Comparison of ENCODE assay signal across 18 mouse cellular contexts in the genomic region with DNA sequence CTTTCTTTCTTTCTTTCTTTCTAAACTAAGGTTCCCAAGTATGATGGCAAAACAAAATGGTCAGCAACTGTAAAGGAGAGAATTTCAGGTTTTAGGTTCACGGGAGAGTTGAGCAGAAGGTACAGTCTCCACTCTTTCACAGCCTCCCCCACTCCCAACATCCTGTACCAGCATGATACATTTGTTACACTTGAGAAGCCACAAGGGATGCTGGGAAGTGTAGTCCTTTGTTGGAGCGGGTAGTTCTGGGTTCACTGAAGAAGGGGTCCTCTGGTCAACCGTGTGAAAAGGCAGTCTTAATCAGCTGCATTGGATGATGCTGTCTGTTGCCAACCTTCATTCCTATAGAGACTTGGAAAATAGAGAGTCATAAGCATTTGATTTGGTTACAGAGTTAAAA. TPM values are rescaled to one million over a fixed set of nuclear protein-coding genes. Genes with fewer than 3 reads are reported as not detected.
DNase-seq lines count a peak whose midpoint lies in the region; ATAC-seq and TF ChIP-seq lines count a peak whose summit lies in the region.
"Had no signal": no experiment of that assay in that cellular context is flagged by ENCODE, and none has a peak within 500 bp of the region (broad histone marks: within the 10 kb centered on the region; RNA-seq: fewer than 3 reads in every experiment).

No protein-coding gene starts in this region.

- H3K36me3 ChIP-seq in heart, postnatal 0 days (replicated peaks; ENCODE audit: control insufficient read depth, insufficient read depth, low read length): no peaks in the 10 kb centered on the region
- no peaks in the 10 kb centered on the region for H3K36me3 ChIP-seq in midbrain, postnatal 0 days (ENCODE audit: insufficient read depth, low read length)
- no peaks in the 10 kb centered on the region for H3K36me3 ChIP-seq in midbrain, embryonic 14.5 days (ENCODE audit: control insufficient read depth, insufficient read depth, low read length)
- no peaks in the 10 kb centered on the region for H3K36me3 ChIP-seq in forebrain, embryonic 16.5 days (ENCODE audit: control insufficient read depth, insufficient read depth)
- H3K36me3 ChIP-seq: G1E; limb, embryonic 10.5 days; liver, embryonic 13.5 days; midbrain, embryonic 15.5 days had no signal

- TF ChIP-seq EP300 in heart, postnatal 0 days (IDR thresholded peaks at IDR 0.05; ENCODE audit: low read depth): no peak

- WGBS in heart, postnatal 0 days: 61% methylated on average over 3 of the region's 3 CpGs
- 61% methylated on average over 3 of the region's 3 CpGs for WGBS in midbrain, postnatal 0 days
- WGBS in midbrain, embryonic 14.5 days: 67% methylated on average over 3 of the region's 3 CpGs
- 66% methylated on average over 3 of the region's 3 CpGs for WGBS in forebrain, embryonic 16.5 days

- H3K27ac ChIP-seq in heart, postnatal 0 days (ENCODE audit: low read depth): no peak overlapping the region
- no peak overlapping the region for H3K27ac ChIP-seq in midbrain, postnatal 0 days (ENCODE audit: low read depth, low read length)
- H3K27ac ChIP-seq in midbrain, embryonic 14.5 days (replicated peaks; ENCODE audit: low read depth, low read length): no peak overlapping the region
- H3K27ac ChIP-seq in forebrain, embryonic 16.5 days (ENCODE audit: low read length): no peak overlapping the region
- H3K27ac ChIP-seq: layer of hippocampus, adult 2 months; limb, embryonic 10.5 days; liver, embryonic 13.5 days; midbrain, embryonic 15.5 days had no signal

- no peak for TF ChIP-seq CTCF in heart, postnatal 0 days (IDR thresholded peaks at IDR 0.05; ENCODE audit: low read depth)
- no peak for TF ChIP-seq CTCF in midbrain, postnatal 0 days (IDR thresholded peaks at IDR 0.05)

- no peak overlapping the region for H3K9ac ChIP-seq in heart, postnatal 0 days (replicated peaks; ENCODE audit: low read depth, low read length)
- no peak overlapping the region for H3K9ac ChIP-seq in midbrain, postnatal 0 days (replicated peaks; ENCODE audit: low read length, poor library complexity, severe bottlenecking)
- no peak overlapping the region for H3K9ac ChIP-seq in midbrain, embryonic 14.5 days (replicated peaks; ENCODE audit: low read length)
- no peak overlapping the region for H3K9ac ChIP-seq in forebrain, embryonic 16.5 days (replicated peaks; ENCODE audit: low read depth, low read length)
- H3K9ac ChIP-seq: liver, embryonic 13.5 days; midbrain, embryonic 15.5 days had no signal

- intact Hi-C loops in heart, postnatal 14 days (cut with DNase I): no loop called here

- peak; percentile 36; the same call in 1 of the 2 replicates for ATAC-seq in heart, postnatal 0 days (ENCODE audit: insufficient read depth, low read depth)
- no peak for ATAC-seq in midbrain, postnatal 0 days (ENCODE audit: low FRiP score)
- ATAC-seq in midbrain, embryonic 14.5 days (ENCODE audit: low FRiP score, low TSS enrichment): no peak
- peak; percentile 57 for ATAC-seq in forebrain, embryonic 16.5 days
- ATAC-seq: intestine, embryonic 16.5 days; midbrain, embryonic 15.5 days had no signal

- DNase-seq in embryo, embryonic 10 days (ENCODE audit: low spot score): peak; percentile 11
- DNase-seq in embryo, embryonic 9.5 days (ENCODE audit: extremely low spot score): no peak
- DNase-seq in heart, postnatal 0 days (ENCODE audit: low spot score): no peak
- no peak for DNase-seq in heart, postnatal 14 days
- DNase-seq in midbrain, postnatal 0 days (ENCODE audit: low spot score): peak; percentile 35
- DNase-seq in midbrain, embryonic 14.5 days: no peak
- no peak for DNase-seq in spleen, postnatal 10 days (ENCODE audit: low spot score in 2 of 2)
- DNase-seq: adrenal gland, adult 2 months; heart, adult 18-20 months; heart, postnatal 4 days; liver, embryonic 13.5 days had no signal

- no peak overlapping the region for H3K4me2 ChIP-seq in heart, postnatal 0 days (ENCODE audit: low read depth, low read length)
- H3K4me2 ChIP-seq in midbrain, postnatal 0 days (ENCODE audit: low read depth, low read length, poor library complexity, severe bottlenecking): no peak overlapping the region
- H3K4me2 ChIP-seq in midbrain, embryonic 14.5 days (ENCODE audit: low read length): no peak overlapping the region
- no peak overlapping the region for H3K4me2 ChIP-seq in forebrain, embryonic 16.5 days (ENCODE audit: low read length)
- H3K4me2 ChIP-seq: liver, embryonic 13.5 days; midbrain, embryonic 15.5 days had no signal

- H3K4me3 ChIP-seq in heart, postnatal 0 days (ENCODE audit: low read depth, low read length): no peak overlapping the region
- no peak overlapping the region for H3K4me3 ChIP-seq in midbrain, postnatal 0 days (ENCODE audit: low read depth, low read length)
- no peak overlapping the region for H3K4me3 ChIP-seq in midbrain, embryonic 14.5 days (replicated peaks; ENCODE audit: low read depth, low read length)
- H3K4me3 ChIP-seq in forebrain, embryonic 16.5 days (replicated peaks; ENCODE audit: low read length): no peak overlapping the region
- H3K4me3 ChIP-seq: erythroblast, embryonic 14.5 days; layer of hippocampus, adult 2 months; limb, embryonic 10.5 days; liver, embryonic 13.5 days; midbrain, embryonic 15.5 days had no signal

- H3K4me1 ChIP-seq in heart, postnatal 0 days (ENCODE audit: control insufficient read depth, insufficient read depth): peaks cover 21% of the 10 kb centered on the region; the same call in 1 of the 2 replicates
- peaks cover 8% of the 10 kb centered on the region; the same call in 1 of the 2 replicates for H3K4me1 ChIP-seq in midbrain, postnatal 0 days (ENCODE audit: insufficient read depth, low read length)
- H3K4me1 ChIP-seq in midbrain, embryonic 14.5 days (ENCODE audit: control insufficient read depth, insufficient read depth, low read length): peaks cover 10% of the 10 kb centered on the region
- H3K4me1 ChIP-seq in forebrain, embryonic 16.5 days (replicated peaks; ENCODE audit: control insufficient read depth, insufficient read depth, low read length): peaks cover 15% of the 10 kb centered on the region
- H3K4me1 ChIP-seq: limb, embryonic 10.5 days; liver, embryonic 13.5 days had no signal

- H3K27me3 ChIP-seq in heart, postnatal 0 days (ENCODE audit: control insufficient read depth, insufficient read depth, low read length): no peaks in the 10 kb centered on the region
- H3K27me3 ChIP-seq in midbrain, postnatal 0 days (ENCODE audit: insufficient read depth, low read length): no peaks in the 10 kb centered on the region
- no peaks in the 10 kb centered on the region for H3K27me3 ChIP-seq in midbrain, embryonic 14.5 days (ENCODE audit: control insufficient read depth, insufficient read depth, low read length)
- H3K27me3 ChIP-seq in forebrain, embryonic 16.5 days (replicated peaks; ENCODE audit: control insufficient read depth, insufficient read depth, low read length): no peaks in the 10 kb centered on the region
- H3K27me3 ChIP-seq: midbrain, embryonic 15.5 days had no signal

- H3K9me3 ChIP-seq in heart, postnatal 0 days (replicated peaks; ENCODE audit: control insufficient read depth, low read length): no peaks in the 10 kb centered on the region
- no peaks in the 10 kb centered on the region for H3K9me3 ChIP-seq in midbrain, postnatal 0 days (ENCODE audit: low read length)
- no peaks in the 10 kb centered on the region for H3K9me3 ChIP-seq in midbrain, embryonic 14.5 days (ENCODE audit: control insufficient read depth, low read length)
- no peaks in the 10 kb centered on the region for H3K9me3 ChIP-seq in forebrain, embryonic 16.5 days (ENCODE audit: control insufficient read depth, low read length)
- H3K9me3 ChIP-seq: limb, embryonic 10.5 days; liver, embryonic 13.5 days; midbrain, embryonic 15.5 days had no signal

RNA-seq across cellular contexts. Expression of gene Zfp697, which starts 7.0 kb away (rescaled TPM):
- total RNA-seq in heart, postnatal 0 days (2014; rRNA removed; ENCODE audit: low replicate concordance): 10.4 and 20.8 TPM in 2 replicates
- 9.4 and 9.6 TPM in 2 replicates for polyA plus RNA-seq in heart, postnatal 0 days (2015; fragmentation: Nextera tagmentation; extraction: Ambion mirVana)
- 1 to 10 TPM; 6.1 to 7.3 TPM for total RNA-seq in heart, postnatal 14 days (2021)
- 39.5 and 45.9 TPM in 2 replicates for total RNA-seq in midbrain, postnatal 0 days (2014; rRNA removed)
- polyA plus RNA-seq in midbrain, postnatal 0 days (2015; fragmentation: Nextera tagmentation; extraction: Ambion mirVana): 18.1 and 18.7 TPM in 2 replicates
- polyA plus RNA-seq in midbrain, embryonic 14.5 days (2014; fragmentation: Nextera tagmentation; extraction: Ambion mirVana): 21.3 and 25.5 TPM in 2 replicates
- polyA plus RNA-seq in forebrain, embryonic 16.5 days (2015; fragmentation: Nextera tagmentation; extraction: Ambion mirVana): 14.7 and 18.1 TPM in 2 replicates
- polyA plus RNA-seq: erythroblast, embryonic 14.5 days; G1E had no signal

RNA-seq across cellular contexts. Expression of gene Phgdh, which starts 49.5 kb away (rescaled TPM):
- 19.7 and 43.2 TPM in 2 replicates for total RNA-seq in heart, postnatal 0 days (2014; rRNA removed; ENCODE audit: low replicate concordance)
- 15.2 and 15.5 TPM in 2 replicates for polyA plus RNA-seq in heart, postnatal 0 days (2015; fragmentation: Nextera tagmentation; extraction: Ambion mirVana)
- total RNA-seq in heart, postnatal 14 days (2021): 1 to 10 TPM; 4.0 to 4.6 TPM
- total RNA-seq in midbrain, postnatal 0 days (2014; rRNA removed): 182 and 206 TPM in 2 replicates
- polyA plus RNA-seq in midbrain, postnatal 0 days (2015; fragmentation: Nextera tagmentation; extraction: Ambion mirVana): 148 and 171 TPM in 2 replicates
- 146 and 151 TPM in 2 replicates for polyA plus RNA-seq in midbrain, embryonic 14.5 days (2014; fragmentation: Nextera tagmentation; extraction: Ambion mirVana)
- 168 and 190 TPM in 2 replicates for polyA plus RNA-seq in forebrain, embryonic 16.5 days (2015; fragmentation: Nextera tagmentation; extraction: Ambion mirVana)
- total RNA-seq: G1E had no signal
- polyA plus RNA-seq: G1E had no signal

Comparison
In these comparisons a context has a peak if more than half of its experiments do, and no peak if none do; other contexts are left out.
1. DNase-seq: peak in embryo, embryonic 10 days (single experiment) and midbrain, postnatal 0 days (single experiment); none in embryo, embryonic 9.5 days (single experiment), heart, postnatal 0 days (single experiment), heart, postnatal 14 days (0 of 2), midbrain, embryonic 14.5 days (single experiment) and spleen, postnatal 10 days (0 of 2).
2. ATAC-seq: peak in heart, postnatal 0 days (single experiment) and forebrain, embryonic 16.5 days (single experiment); none in midbrain, postnatal 0 days (single experiment) and midbrain, embryonic 14.5 days (single experiment).